Mouse (Mus musculus) left cerebral cortex, postnatal 10 days (tissue): ENCODE data around the gene Gls. TPM values are rescaled to one million over a fixed set of nuclear protein-coding genes. Genes with fewer than 3 reads are reported as not detected.

Experiments
- DNase-seq, 2 experiments: peaks; one replicate each; pipeline ENCODE4 v3.0.0; 2021 to 2022; ENCODE audit warnings: low spot score in 2 of 2, mixed read lengths in 1 of 2; ENCODE audit errors: extremely low spot score in 1 of 2
- intact Hi-C: fragments of 180-260 bp; cut with DNase I; formaldehyde crosslinking; loops from one replicate; pipeline ENCODE4 v1.15.1; 2025
- total RNA-seq, 2 experiments: library from RNA; stranded (reverse); gene quantifications; 2 replicates each; pipeline ENCODE4 v1.2.3; 2021

The Gls gene
- total RNA-seq, 2 experiments from 2014 or later: 289 to 297 TPM

DNA sequence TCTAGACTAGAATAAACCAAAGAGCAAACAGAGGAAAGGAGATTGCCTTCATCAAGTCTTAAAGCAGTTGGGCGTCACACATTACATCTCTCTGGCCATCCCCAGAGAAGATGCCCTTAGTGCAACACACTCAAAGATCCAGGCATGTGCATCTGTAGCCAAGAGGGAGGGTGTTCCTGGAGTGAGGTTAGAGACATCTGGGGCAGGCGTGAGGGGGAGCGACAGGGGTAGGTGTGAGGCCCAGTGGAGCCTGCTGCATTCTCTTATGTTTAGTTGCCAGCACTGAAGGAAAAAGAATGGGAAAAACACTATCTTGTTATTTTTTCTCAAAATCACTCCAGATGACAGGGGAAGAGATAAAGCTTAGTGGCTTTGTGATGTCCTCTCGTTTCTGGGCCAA lies 89.8 kb downstream of the Gls start:
- intact Hi-C loops: loop anchor here (10.0 kb wide), 1 partner anchor 492 kb away; the partner anchor contains the start of gene Nemp2
- no peak for DNase-seq

- intact Hi-C loops: loop anchor here (10.0 kb wide), 1 partner anchor 493 kb away; the partner anchor contains the start of gene Nemp2
These were observed 90.9 kb downstream of the Gls start for GRCm38 (mm10) chr1:52142117-52142516.

GRCm38 (mm10) chr1:52141482-52141881 lies 91.5 kb downstream of the Gls start:
- DNase-seq: no peak
- intact Hi-C loops: loop anchor here (10.0 kb wide), 1 partner anchor 493 kb away; the partner anchor contains the start of gene Nemp2

More at GRCm38 (mm10) chr1:52142117-52142516, 90.9 kb downstream of the Gls start:
- no peak for DNase-seq

GRCm38 (mm10) chr1:52140534-52140933 lies 92.5 kb downstream of the Gls start:
- intact Hi-C loops: loop anchor here (10.0 kb wide), 1 partner anchor 494 kb away; the partner anchor contains the start of gene Nemp2
- DNase-seq: peak in 1 of 2 experiments; percentile 13

DNA sequence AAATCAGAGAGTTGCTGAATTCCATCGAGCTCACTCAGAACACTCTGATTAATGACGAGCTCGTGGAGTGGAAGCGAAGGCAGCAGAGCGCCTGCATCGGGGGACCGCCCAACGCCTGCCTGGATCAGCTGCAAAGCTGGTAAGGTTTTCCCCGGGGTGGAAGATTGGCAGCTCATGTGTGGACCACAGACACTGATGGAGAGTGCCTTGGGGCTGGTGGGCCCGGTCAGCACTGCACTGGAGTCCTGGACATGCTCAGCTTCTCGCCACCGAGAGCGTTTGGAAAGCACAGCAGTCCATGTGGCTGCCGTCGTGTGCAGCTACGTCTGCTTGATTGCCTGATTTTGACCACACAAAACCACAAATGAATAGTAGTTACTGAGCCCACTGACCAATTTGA lies 95.7 kb downstream of the Gls start:
- intact Hi-C loops: no loop called here
- DNase-seq: no peak

- DNase-seq: no peak
- intact Hi-C loops: no loop called here
These were observed 99.8 kb downstream of the Gls start for GRCm38 (mm10) chr1:52133254-52133653.

DNA sequence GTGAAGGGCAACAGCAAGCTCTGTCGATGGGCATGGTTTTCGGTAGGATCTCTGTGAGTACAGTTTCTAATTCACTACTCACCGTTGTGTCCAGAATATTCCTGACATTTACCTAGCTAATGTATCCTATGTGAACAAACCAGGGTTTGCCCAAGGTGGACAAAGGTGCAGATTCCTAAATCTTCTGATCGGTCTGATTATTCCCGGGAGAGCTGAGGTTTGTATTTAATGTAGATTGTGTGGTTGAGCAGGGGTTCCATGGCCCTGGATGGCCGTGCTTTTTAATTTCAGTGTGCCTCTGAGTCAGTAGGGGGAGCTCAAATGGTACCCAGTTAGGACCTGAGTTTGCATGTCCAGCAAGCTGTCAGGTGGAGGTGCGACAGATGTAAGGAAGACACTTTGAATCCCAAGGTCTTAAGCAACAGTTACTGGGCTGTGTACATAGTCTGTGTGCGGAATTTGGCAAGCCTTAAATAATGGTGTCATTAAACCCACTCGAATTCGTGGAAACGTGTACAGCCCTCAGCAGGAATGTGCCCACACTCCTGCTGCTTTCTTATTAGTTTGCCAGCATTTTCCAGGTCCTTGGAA lies 101.2 kb downstream of the Gls start:
- intact Hi-C loops: no loop called here
- DNase-seq: no peak

DNA sequence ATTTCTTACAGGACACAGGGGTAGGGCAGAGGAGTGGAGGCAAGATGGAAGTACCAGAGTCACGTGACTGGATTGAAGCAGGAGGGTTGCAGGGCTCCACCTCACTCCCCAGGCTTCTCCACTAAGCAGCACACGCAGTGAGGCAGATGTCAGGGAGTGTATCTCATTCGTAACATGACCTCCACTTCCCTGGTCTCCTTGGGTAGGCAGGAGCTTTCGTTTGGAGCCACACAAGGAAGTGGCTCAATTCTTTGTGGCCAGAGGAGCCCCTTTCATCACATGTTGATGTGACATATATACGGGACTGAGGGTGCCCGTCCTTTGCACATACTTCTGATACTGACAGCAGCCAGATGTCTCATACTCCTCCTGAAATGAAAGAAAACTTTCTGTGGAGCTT lies 103.2 kb downstream of the Gls start:
- intact Hi-C loops: no loop called here
- DNase-seq: no peak

- no peak for DNase-seq
- intact Hi-C loops: no loop called here
These were observed 105.7 kb downstream of the Gls start for GRCm38 (mm10) chr1:52127350-52127749.

GRCm38 (mm10) chr1:52124818-52125217 lies 108.2 kb downstream of the Gls start:
- intact Hi-C loops: no loop called here
- no peak for DNase-seq

DNA sequence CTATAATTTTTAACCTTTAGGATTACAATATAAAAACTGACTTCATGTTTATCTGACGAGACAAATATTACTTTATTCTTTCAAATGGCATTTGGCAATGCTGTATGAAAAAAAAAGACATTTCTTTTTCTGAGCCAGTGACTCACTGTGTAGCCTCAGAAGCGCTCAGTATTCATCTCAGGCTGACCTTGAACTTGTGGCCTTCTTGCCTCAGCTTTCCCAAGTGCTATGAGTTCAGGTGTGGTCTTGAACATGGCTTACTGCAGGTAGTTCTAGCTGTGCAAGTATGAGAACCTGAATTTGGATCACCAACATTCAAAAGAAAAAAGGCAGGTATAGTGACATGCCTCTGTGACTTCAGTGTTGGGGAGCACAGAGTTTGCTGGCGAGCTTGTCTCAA lies 112.0 kb downstream of the Gls start:
- no peak for DNase-seq
- intact Hi-C loops: no loop called here

GRCm38 (mm10) chr1:52120191-52120590 lies 112.8 kb downstream of the Gls start:
- intact Hi-C loops: no loop called here
- no peak for DNase-seq

DNA sequence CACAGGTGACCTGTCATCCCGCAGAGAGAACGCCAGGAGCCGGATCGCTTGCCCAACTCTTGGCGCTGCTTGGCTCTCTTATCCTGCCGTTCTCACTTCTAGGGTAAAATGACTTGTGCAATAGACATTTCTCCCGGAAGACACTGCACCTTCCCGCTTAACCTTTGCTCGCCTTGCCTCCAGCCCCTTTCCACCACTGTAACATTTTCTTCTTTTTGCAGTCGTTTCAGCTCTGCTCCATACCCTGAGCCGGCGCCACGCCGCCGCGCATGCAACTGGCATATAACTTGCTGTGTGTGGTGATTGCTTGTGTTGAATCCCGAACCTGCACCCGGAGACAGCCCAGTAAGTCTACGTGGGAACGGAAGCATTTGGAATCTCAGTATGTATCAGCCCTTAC lies 113.3 kb downstream of the Gls start:
- intact Hi-C loops: no loop called here
- DNase-seq: no peak

DNA sequence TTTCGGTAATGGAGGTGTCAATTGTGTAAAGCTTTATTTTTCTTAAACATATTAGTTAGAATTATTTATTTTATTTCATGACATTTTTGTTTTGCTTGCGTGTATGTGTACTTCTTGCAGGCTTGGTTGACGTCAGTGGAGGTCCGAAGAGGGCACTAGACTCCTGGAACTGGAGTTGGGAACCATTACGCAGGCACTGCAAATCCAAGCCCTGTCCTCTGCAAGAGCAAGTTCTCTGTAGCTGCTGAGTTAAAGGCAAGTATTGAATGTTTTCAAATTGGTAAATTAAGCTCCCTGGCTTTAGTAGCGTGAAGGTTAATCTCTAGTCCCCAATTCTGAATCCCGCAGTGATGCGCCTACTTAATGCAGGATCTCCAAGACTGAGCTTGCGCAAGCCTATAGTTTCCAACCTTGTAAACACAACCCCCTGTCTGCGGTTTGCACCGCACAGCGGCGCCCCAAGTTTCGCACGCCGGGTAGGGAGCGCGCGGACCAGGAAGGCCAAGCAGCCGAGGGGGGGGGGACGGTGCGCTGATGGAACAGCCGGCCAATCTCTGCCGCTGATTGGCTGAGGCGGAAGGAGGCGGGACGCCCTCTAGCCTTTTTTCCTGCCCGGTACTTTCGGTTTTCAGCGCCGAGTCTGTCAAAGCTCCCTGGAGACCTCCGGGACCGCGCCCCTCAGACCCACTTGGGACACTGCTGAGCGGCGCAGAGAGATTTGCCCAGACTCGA lies 114.0 kb downstream of the Gls start, which contains the start of gene Stat1:
Gene Stat1 (plus strand): TSS at position 581 of the 732 bp plus-strand sequence.
- peak; percentile 63 to 89 for DNase-seq
- intact Hi-C loops: no loop called here

DNA sequence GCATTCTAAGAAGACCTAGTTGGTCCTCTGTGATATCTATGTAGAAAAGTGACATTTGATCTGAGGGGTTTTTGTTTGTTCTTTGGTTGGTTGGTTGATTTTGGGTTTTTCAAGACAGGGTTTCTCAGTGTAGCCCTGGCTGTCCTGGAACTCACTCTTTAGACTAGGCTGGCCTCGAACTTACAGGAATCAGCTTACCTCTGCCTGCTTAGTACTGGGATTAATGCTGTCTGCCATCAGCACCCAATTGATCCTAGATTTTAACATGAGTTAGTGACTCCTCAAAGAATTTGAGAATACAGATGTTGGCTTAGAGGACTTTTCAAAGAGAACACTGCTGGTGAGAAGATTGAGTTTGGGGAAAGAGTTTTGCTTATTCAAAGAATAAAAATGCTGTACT lies 115.3 kb downstream of the Gls start:
- DNase-seq: no peak
- intact Hi-C loops: no loop called here

DNA sequence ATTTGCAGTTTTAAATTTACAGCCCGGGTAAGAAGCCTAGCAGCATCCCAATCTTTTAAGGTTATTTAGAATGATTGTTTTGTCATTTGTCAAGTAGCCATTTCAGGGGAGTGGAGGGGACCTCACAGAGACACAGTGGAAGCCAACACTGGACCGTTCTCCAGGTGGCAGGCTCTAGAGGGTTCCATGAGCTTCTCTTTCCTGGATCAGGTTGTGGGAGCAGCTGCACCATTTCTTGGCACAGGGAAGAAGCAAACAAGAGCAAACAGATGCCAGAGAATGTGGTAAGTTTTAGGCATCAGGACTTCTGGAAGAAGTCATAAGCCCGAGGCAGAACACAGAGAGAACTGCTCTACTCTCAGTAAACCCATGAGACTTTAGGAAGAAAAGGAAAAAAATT lies 116.6 kb downstream of the Gls start:
- DNase-seq: no peak
- intact Hi-C loops: no loop called here

- intact Hi-C loops: no loop called here
- DNase-seq: peak; percentile 97 to 99
These were observed 119.4 kb downstream of the Gls start for GRCm38 (mm10) chr1:52113666-52114069.
